ENCODE assay signal across 14 mouse cellular contexts in genomic region chr5:136691170-136691569, GRCm38 (mm10). TPM values are rescaled to one million over a fixed set of nuclear protein-coding genes. Genes with fewer than 3 reads are reported as not detected.
"Had no signal": no experiment of that assay in that cellular context is flagged by ENCODE, and none has a peak within 500 bp of the region (broad histone marks: within the 10 kb centered on the region; RNA-seq: fewer than 3 reads in every experiment).

No protein-coding gene starts in this region.

- DNase-seq: lung, adult 18-20 months; lung, embryonic 14.5 days; lung, postnatal 10 days; lung, postnatal 4 days; retina, postnatal 1 day; right cerebral cortex, adult 18-20 months; right cerebral cortex, postnatal 25 days; right cerebral cortex, postnatal 4 days; spleen, adult 18-20 months had no signal

- ATAC-seq: liver, embryonic 12.5 days; midbrain, embryonic 13.5 days; midbrain, embryonic 15.5 days had no signal

RNA-seq across cellular contexts. Expression of gene Myl10, which starts 1.8 kb away (rescaled TPM):
- total RNA-seq: liver, adult 2 months; megakaryocyte, adult 5-6 weeks had no signal
